In genomic region chr11:103140763-103141100, GRCm38 (mm10) we compare ENCODE assay signal across 8 mouse cellular contexts. TPM values are rescaled to one million over a fixed set of nuclear protein-coding genes. Genes with fewer than 3 reads are reported as not detected.
DNase-seq lines count a peak whose midpoint lies in the region; ATAC-seq and TF ChIP-seq lines count a peak whose summit lies in the region.

No protein-coding gene starts in this region.

- H3K4me3 ChIP-seq in kidney, adult 2 months (ENCODE audit: insufficient read depth, low read depth, low read length), result no peak overlapping the region
- H3K4me3 ChIP-seq in cortical plate, adult 2 months (ENCODE audit: insufficient read depth, low read length), result no peak overlapping the region
- H3K4me3 ChIP-seq in intestine, embryonic 14.5 days (ENCODE audit: low read depth, low read length), result no peak overlapping the region
- H3K4me3 ChIP-seq in forebrain, embryonic 14.5 days (ENCODE audit: low read depth, low read length), result no peak overlapping the region

- ATAC-seq in intestine, embryonic 14.5 days (replicated peaks; ENCODE audit: low FRiP score, low TSS enrichment, low read depth), result no peak
- no peak for ATAC-seq in forebrain, embryonic 14.5 days

- no peaks in the 10 kb centered on the region for H3K27me3 ChIP-seq in kidney, adult 2 months (replicated peaks; ENCODE audit: control insufficient read depth, insufficient read depth, low read length)
- no peaks in the 10 kb centered on the region for H3K27me3 ChIP-seq in intestine, embryonic 14.5 days (replicated peaks; ENCODE audit: control insufficient read depth, insufficient read depth, low read length)
- H3K27me3 ChIP-seq in forebrain, embryonic 14.5 days (replicated peaks; ENCODE audit: control insufficient read depth, insufficient read depth, low read length), result no peaks in the 10 kb centered on the region

- no peak overlapping the region for H3K9ac ChIP-seq in intestine, embryonic 14.5 days (ENCODE audit: low read length)
- H3K9ac ChIP-seq in forebrain, embryonic 14.5 days (ENCODE audit: low read length), result no peak overlapping the region

- H3K27ac ChIP-seq in kidney, adult 2 months (ENCODE audit: insufficient read depth, low read depth, low read length), result peak overlapping the region; percentile 94
- peak overlapping the region; percentile 75 for H3K27ac ChIP-seq in cortical plate, adult 2 months (ENCODE audit: insufficient read depth, low read length)
- H3K27ac ChIP-seq in intestine, embryonic 14.5 days (ENCODE audit: low read depth), result peak overlapping the region; percentile 89
- no peak overlapping the region for H3K27ac ChIP-seq in forebrain, embryonic 14.5 days (ENCODE audit: low read depth, low read length)

- TF ChIP-seq POLR2A in kidney, adult 2 months (IDR thresholded peaks at IDR 0.05; ENCODE audit: low read depth, low read length), result no peak
- TF ChIP-seq POLR2A in cortical plate, adult 2 months (IDR thresholded peaks at IDR 0.05; ENCODE audit: extremely low read depth, insufficient read depth, low read length), result no peak

- peaks cover 24% of the 10 kb centered on the region for H3K4me1 ChIP-seq in kidney, adult 2 months (ENCODE audit: control insufficient read depth, insufficient read depth, low read length)
- H3K4me1 ChIP-seq in cortical plate, adult 2 months (ENCODE audit: control insufficient read depth, insufficient read depth, low read length), result peaks cover 12% of the 10 kb centered on the region
- H3K4me1 ChIP-seq in intestine, embryonic 14.5 days (replicated peaks; ENCODE audit: control insufficient read depth, insufficient read depth, low read length), result peaks cover 35% of the 10 kb centered on the region
- peaks cover 9% of the 10 kb centered on the region for H3K4me1 ChIP-seq in forebrain, embryonic 14.5 days (ENCODE audit: control insufficient read depth, insufficient read depth, low read length)

- no peaks in the 10 kb centered on the region for H3K9me3 ChIP-seq in intestine, embryonic 14.5 days (ENCODE audit: control insufficient read depth, low read length)
- no peaks in the 10 kb centered on the region for H3K9me3 ChIP-seq in forebrain, embryonic 14.5 days (replicated peaks; ENCODE audit: control insufficient read depth, low read length)

- no peak for DNase-seq in kidney, adult 2 months
- no peak for DNase-seq in kidney, adult 9 months
- no peak for DNase-seq in intestine, embryonic 14.5 days (ENCODE audit: low spot score)
- peak; percentile 46 for DNase-seq in lung, postnatal 25 days (ENCODE audit: low spot score)
- DNase-seq in cerebellum, postnatal 14 days, result no peak
- no peak for DNase-seq in B cell, adult 2 months
- DNase-seq in forebrain, embryonic 14.5 days (ENCODE audit: low spot score), result no peak

- 26% methylated on average over 6 of the region's 6 CpGs for WGBS in kidney, adult 2 months
- WGBS in intestine, embryonic 14.5 days, result 44% methylated on average over 6 of the region's 6 CpGs
- whole genome bisulfite sequencing in forebrain, embryonic 14.5 days, result 60% methylated on average over 6 of the region's 6 CpGs

- TF ChIP-seq CTCF in kidney, adult 2 months (conservative IDR thresholded peaks at IDR 0.05; ENCODE audit: insufficient read depth, insufficient read length, low read depth, low read length), result no peak
- TF ChIP-seq CTCF in cortical plate, adult 2 months (IDR thresholded peaks at IDR 0.05; ENCODE audit: extremely low read depth, insufficient read depth, low read length), result no peak

- no peaks in the 10 kb centered on the region for H3K36me3 ChIP-seq in kidney, adult 2 months (ENCODE audit: control insufficient read depth, insufficient read depth, low read length)
- peaks cover 9% of the 10 kb centered on the region for H3K36me3 ChIP-seq in intestine, embryonic 14.5 days (ENCODE audit: control insufficient read depth, insufficient read depth, low read length)
- peaks cover 13% of the 10 kb centered on the region; the same call in 1 of the 2 replicates for H3K36me3 ChIP-seq in forebrain, embryonic 14.5 days (ENCODE audit: control insufficient read depth, insufficient read depth, low read length)

- H3K4me2 ChIP-seq in intestine, embryonic 14.5 days (ENCODE audit: low read length), result no peak overlapping the region
- H3K4me2 ChIP-seq in forebrain, embryonic 14.5 days (ENCODE audit: low read length), result no peak overlapping the region

RNA-seq across cellular contexts. Expression of gene Hexim2, which starts 8.5 kb away (rescaled TPM):
- polyA plus RNA-seq in kidney, adult 2 months (2012; rRNA removed), result 3.8 and 4.0 TPM in 2 replicates
- 10.7 and 11.9 TPM in 2 replicates for polyA plus RNA-seq in cortical plate, adult 2 months (2012; rRNA removed)
- 6.9 and 9.7 TPM in 2 replicates for polyA plus RNA-seq in intestine, embryonic 14.5 days (2014; fragmentation: Nextera tagmentation; extraction: Ambion mirVana)
- 9.6 and 13.4 TPM in 2 replicates for polyA plus RNA-seq in forebrain, embryonic 14.5 days (2014; fragmentation: Nextera tagmentation; extraction: Ambion mirVana)

RNA-seq across cellular contexts. Expression of gene Hexim1, which starts 24.7 kb away (rescaled TPM):
- polyA plus RNA-seq in kidney, adult 2 months (2012; rRNA removed), result 24.9 and 26.4 TPM in 2 replicates
- polyA plus RNA-seq in cortical plate, adult 2 months (2012; rRNA removed), result 22.6 and 22.9 TPM in 2 replicates
- polyA plus RNA-seq in intestine, embryonic 14.5 days (2014; fragmentation: Nextera tagmentation; extraction: Ambion mirVana), result 6.8 and 6.9 TPM in 2 replicates
- 4.8 and 5.4 TPM in 2 replicates for polyA plus RNA-seq in forebrain, embryonic 14.5 days (2014; fragmentation: Nextera tagmentation; extraction: Ambion mirVana)

RNA-seq across cellular contexts. Expression of gene Fmnl1, which starts 30.2 kb away (rescaled TPM):
- 32.7 and 35.5 TPM in 2 replicates for polyA plus RNA-seq in kidney, adult 2 months (2012; rRNA removed)
- polyA plus RNA-seq in cortical plate, adult 2 months (2012; rRNA removed), result 125 and 133 TPM in 2 replicates
- polyA plus RNA-seq in intestine, embryonic 14.5 days (2014; fragmentation: Nextera tagmentation; extraction: Ambion mirVana), result 3.1 and 3.6 TPM in 2 replicates
- 1.2 and 3.2 TPM in 2 replicates for polyA plus RNA-seq in forebrain, embryonic 14.5 days (2014; fragmentation: Nextera tagmentation; extraction: Ambion mirVana)

RNA-seq across cellular contexts. Expression of gene Acbd4, which starts 39.2 kb away (rescaled TPM):
- polyA plus RNA-seq in kidney, adult 2 months (2012; rRNA removed), result 119 and 130 TPM in 2 replicates
- polyA plus RNA-seq in cortical plate, adult 2 months (2012; rRNA removed), result 40.7 and 46.3 TPM in 2 replicates
- polyA plus RNA-seq in intestine, embryonic 14.5 days (2014; fragmentation: Nextera tagmentation; extraction: Ambion mirVana), result 13.0 and 14.5 TPM in 2 replicates
- 10.4 and 11.8 TPM in 2 replicates for polyA plus RNA-seq in forebrain, embryonic 14.5 days (2014; fragmentation: Nextera tagmentation; extraction: Ambion mirVana)

RNA-seq across cellular contexts. Expression of gene Plcd3, which starts 39.3 kb away (rescaled TPM):
- 14.9 and 18.1 TPM in 2 replicates for polyA plus RNA-seq in kidney, adult 2 months (2012; rRNA removed)
- 17.1 and 21.1 TPM in 2 replicates for polyA plus RNA-seq in cortical plate, adult 2 months (2012; rRNA removed)
- 1.9 and 2.1 TPM in 2 replicates for polyA plus RNA-seq in intestine, embryonic 14.5 days (2014; fragmentation: Nextera tagmentation; extraction: Ambion mirVana)
- 1.1 and 1.4 TPM in 2 replicates for polyA plus RNA-seq in forebrain, embryonic 14.5 days (2014; fragmentation: Nextera tagmentation; extraction: Ambion mirVana)
